Mouse (Mus musculus): ENCODE measurements around the gene Asmt.

Gene Asmt

GRCm38 (mm10) chrX:170672594-170673092, at the start of gene Asmt:
Asmt (plus strand) TSS chrX:170672644.
- peak; percentile 46 for DNase-seq (ENCODE audit: extremely low spot score, low spot score)

DNA sequence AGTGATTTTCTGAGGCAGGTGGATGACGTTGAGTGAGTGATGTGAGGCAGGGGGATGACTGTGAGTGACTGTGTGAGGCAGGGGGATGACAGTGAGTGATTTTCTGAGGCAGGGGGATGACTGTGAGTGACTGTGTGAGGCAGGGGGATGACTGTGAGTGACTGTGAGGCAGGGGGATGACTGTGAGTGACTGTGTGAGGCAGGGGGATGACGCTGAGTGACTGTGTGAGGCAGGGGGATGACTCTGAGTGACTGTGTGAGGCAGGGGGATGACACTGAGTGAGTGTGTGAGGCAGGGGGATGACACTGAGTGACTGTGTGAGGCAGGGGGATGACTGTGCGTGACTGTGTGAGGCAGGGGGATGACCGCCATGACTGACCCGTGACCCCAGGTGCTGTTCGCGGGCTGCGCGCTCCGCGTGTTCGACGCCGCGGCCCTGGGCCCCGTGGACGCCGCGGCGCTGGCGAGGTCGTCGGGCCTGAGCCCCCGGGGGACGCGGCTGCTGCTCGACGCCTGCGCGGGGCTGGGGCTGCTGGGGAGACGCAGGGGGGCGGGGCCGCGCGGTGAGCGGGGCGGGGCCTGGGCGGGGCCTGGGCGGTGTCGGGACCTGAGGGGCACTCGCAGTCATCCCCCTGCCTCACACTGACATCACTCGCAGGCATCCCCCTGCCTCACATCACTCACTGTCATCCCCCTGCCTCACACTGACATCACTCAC, 948 bp downstream of the Asmt start:
- peak; percentile 30 for DNase-seq (ENCODE audit: extremely low spot score, low spot score)

DNA sequence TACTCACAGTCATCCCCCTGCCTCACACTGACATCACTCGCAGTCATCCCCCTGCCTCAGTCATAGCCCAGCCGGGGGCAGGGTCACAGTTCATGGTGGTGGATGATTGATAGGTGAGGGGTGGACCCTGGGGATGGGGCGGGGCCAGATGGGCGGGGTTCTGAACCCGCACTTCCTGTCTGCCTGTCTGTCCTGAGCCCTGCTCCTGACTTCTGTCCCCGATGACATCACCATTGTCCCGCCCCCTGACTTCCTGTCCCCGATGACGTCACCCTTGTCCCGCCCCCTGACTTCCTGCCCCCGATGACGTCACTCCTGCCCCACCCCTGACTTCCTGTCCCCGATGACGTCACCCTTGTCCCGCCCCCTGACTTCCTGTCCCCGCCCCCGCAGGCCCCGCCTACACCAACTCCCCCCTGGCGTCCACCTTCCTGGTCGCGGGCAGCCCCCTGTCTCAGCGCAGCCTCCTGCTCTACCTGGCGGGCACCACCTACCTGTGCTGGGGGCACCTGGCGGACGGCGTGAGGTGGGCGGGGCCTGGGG, 1.9 kb downstream of the Asmt start:
- DNase-seq (ENCODE audit: extremely low spot score, low spot score), result peak; percentile 32

DNA sequence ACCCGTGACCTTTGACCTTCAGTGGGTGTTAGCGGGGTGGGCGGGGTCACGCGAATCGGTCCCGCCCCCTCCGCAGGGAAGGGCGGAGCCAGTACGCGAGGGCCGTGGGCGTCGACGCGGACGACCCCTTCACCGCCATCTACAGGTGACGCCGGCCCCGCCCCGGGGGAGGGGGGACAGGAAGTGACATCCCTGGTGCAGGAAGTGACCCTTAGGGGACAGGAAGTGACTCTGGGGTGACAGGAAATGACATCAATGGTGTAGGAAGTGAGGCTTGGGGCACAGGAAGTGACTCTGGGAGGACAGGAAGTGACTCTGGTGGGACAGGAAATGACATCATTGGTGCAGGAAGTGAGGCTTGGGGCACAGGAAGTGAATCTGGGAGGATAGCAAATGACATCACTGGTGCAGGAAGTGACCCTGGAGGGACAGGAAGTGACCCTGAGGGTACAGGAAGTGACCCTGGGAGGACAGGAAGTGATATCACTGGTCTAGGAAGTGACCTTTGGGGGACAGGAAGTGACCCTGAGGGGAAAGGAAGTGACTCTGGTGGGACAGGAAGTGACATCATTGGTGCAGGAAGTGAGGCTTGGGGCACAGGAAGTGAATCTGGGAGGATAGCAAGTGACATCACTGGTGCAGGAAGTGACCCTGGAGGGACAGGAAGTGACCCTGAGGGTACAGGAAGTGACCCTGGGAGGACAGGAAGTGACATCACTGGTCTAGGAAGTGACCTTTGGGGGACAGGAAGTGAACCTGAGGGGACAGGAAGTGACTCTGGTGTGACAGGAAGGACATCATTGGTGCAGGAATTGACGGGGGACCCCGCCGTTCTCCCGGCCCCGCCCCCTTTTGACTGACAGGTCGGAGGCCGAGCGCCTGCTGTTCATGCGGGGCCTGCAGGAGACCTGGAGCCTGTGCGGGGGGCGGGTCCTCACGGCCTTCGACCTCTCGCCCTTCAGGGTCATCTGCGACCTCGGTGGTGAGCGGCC, 2.7 kb downstream of the Asmt start:
- DNase-seq (ENCODE audit: extremely low spot score, low spot score), result peak; percentile 29

GRCm38 (mm10) chrX:170675923-170676605, 3.6 kb downstream of the Asmt start:
- DNase-seq (ENCODE audit: extremely low spot score, low spot score), result no peak

GRCm38 (mm10) chrX:170676606-170677239, 4.3 kb downstream of the Asmt start:
- no peak for DNase-seq (ENCODE audit: extremely low spot score, low spot score)

DNA sequence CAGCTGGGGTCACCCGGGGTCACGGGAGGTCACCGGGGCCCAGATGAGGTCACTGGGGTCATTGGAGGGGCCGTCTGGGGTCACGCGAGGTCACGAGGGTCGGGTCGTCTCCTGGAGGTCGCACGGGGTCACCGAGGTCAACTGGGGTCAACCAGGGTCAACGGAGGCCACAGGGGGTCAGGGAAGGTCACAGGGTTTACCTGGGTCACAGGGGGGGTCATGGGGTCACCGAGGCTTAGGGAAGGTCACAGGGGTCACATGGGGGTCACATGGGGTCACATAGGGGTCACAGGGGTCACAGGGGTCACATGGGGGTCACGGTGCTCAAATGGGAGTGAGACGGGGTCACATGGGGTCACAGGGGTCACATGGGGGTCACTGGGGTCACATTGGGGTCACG, 4.8 kb downstream of the Asmt start:
- no peak for DNase-seq (ENCODE audit: extremely low spot score, low spot score)

GRCm38 (mm10) chrX:170677680-170678079, 5.2 kb downstream of the Asmt start:
- DNase-seq (ENCODE audit: extremely low spot score, low spot score), result no peak

Measured in neural tube, embryonic 10.5 days (tissue).